Mouse (Mus musculus): ENCODE data around the gene Cfap57.
"Not testable (repeated sequence)": the region's sequence is repeated elsewhere in the genome, so short reads cannot be mapped to it uniquely, and the experiment has no call there.

Cfap57 gene

DNA sequence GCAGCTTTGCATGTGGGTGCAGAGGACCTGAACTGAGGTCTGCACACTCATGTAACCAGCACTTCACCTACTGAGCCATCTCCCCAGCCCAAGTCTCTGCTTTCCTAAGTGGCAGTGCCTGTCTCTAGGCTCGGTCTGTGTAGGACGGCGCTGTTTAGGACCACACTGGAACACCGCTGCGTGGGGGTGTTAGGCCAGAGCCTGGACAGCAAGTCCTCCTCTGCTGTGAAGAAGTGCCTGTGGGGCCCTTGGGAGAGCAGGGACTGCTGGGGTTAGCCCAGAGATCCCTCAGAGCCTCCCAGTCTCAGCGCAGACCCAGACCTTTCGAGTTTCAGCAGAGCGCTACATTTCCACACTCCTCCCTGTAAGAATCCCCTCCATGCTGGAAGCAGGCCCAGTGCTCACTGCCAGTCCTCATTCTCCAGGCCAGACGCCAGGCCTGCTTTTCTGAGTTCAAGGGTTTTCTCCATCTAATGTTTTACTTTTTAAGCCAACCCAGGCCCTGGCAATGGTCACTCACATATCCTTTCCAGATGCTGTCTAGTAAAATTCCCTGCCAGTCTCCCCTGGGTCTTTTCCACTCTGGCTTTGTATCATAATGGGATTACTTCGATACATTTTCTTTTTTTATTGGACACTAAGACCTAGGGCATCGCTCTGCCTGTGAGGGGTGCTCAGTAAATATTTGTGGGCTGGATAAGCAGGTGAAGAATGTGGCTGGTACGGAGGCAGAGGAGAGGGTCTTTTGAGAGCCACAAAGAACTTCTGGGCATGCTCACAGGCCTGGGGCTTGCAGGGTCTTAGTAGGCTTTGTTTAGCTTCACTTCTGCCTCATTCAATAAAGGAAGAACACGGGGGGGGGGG lies 56.3 kb downstream of the Cfap57 start:
- no peak for DNase-seq (ENCODE audit: low spot score)

- DNase-seq (ENCODE audit: low spot score), result no peak
Observed at GRCm38 (mm10) chr4:118553039-118553649, 67.4 kb downstream of the Cfap57 start.

DNA sequence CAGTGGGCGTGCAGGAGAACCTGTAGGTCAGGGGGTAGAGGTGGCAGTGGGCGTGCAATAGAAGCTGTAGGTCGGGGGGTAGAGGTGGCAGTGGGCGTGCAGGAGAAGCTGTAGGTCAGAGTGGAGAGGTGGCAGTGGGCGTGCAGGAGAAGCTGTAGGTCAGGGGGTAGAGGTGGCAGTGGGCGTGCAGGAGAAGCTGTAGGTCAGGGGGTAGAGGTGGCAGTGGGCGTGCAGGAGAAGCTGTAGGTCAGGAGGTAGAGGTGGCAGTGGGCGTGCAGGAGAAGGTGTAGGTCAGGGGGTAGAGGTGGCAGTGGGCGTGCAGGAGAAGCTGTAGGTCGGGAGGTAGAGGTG lies 72.5 kb downstream of the Cfap57 start:
- DNase-seq (ENCODE audit: low spot score), result peak; percentile 80

DNA sequence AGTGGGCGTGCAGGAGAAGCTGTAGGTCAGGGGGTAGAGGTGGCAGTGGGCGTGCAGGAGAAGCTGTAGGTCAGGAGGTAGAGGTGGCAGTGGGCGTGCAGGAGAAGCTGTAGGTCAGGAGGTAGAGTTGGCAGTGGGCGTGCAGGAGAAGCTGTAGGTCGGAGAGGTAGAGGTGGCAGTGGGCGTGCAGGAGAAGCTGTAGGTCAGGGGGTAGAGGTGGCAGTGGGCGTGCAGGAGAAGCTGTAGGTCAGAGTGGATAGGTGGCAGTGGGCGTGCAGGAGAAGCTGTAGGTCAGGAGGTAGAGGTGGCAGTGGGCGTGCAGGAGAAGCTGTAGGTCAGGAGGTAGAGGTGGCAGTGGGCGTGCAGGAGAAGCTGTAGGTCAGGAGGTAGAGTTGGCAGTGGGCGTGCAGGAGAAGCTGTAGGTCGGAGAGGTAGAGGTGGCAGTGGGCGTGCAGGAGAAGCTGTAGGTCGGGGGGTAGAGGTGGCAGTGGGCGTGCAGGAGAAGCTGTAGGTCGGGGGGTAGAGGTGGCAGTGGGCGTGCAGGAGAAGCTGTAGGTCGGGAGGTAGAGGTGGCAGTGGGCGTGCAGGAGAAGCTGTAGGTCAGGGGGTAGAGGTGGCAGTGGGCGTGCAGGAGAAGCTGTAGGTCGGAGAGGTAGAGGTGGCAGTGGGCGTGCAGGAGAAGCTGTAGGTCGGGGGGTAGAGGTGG lies 73.0 kb downstream of the Cfap57 start:
- DNase-seq (ENCODE audit: low spot score), result not testable (repeated sequence)

GRCm38 (mm10) chr4:118544441-118545127 lies 76.0 kb downstream of the Cfap57 start:
- DNase-seq (ENCODE audit: low spot score), result peak; percentile 58

- DNase-seq (ENCODE audit: low spot score), result peak; percentile 92
Observed at GRCm38 (mm10) chr4:118543592-118544260, 76.9 kb downstream of the Cfap57 start, which contains the start of gene Tmem125. Gene Tmem125, minus strand, starts transcription at chr4:118544044.

- peak; percentile 77 for DNase-seq (ENCODE audit: low spot score)
Observed at GRCm38 (mm10) chr4:118543158-118543530, 77.4 kb downstream of the Cfap57 start.

- no peak for DNase-seq (ENCODE audit: low spot score)
Observed at GRCm38 (mm10) chr4:118542510-118543157, 77.9 kb downstream of the Cfap57 start.

GRCm38 (mm10) chr4:118539904-118540303 lies 80.7 kb downstream of the Cfap57 start:
- no peak for DNase-seq (ENCODE audit: low spot score)

- peak; percentile 71 for DNase-seq (ENCODE audit: low spot score)
Observed at GRCm38 (mm10) chr4:118537801-118538200, 82.8 kb downstream of the Cfap57 start.

- no peak for DNase-seq (ENCODE audit: low spot score)
Observed at GRCm38 (mm10) chr4:118535610-118536009, 85.0 kb downstream of the Cfap57 start.

DNA sequence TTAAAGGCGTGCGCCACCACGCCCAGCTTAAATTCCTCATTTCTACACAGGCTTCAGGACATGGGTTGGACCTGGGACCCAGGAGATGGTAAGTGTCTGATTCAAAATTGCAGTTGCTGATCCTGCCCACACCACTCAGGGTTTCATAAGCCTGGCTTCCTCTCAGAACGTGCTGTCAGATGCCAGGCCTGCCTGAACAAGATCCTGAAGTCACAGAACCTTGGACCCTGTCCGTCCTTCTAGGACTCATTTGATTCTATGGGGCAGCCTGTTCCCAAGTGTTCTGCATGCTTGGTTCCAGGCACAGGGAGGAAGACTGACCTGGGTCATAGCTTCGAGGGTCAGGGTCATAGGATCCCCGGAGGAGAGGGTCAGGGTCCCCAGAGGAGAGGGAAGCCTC lies 87.0 kb downstream of the Cfap57 start:
- no peak for DNase-seq (ENCODE audit: low spot score)

GRCm38 (mm10) chr4:118533156-118533555 lies 87.4 kb downstream of the Cfap57 start:
- no peak for DNase-seq (ENCODE audit: low spot score)

DNA sequence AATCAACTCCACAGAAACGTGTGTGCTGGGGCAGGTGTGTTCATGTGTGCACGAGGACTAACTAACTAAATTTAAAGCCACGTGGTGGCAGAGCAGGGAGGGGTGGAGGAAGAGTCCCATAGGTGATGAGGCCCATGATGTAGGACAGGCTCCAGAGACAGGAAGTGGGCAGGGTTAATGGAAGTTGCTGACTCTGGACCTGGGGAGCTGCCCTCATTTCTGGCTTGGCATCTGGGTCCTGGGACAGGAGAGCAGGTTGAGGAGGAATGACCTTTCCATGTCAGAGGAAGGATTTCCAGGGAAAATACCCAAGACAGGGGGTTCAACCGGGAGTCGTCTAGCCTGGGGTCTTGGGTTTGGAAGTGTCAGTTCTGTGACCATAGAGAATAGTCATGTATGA lies 87.9 kb downstream of the Cfap57 start:
- no peak for DNase-seq (ENCODE audit: low spot score)

DNA sequence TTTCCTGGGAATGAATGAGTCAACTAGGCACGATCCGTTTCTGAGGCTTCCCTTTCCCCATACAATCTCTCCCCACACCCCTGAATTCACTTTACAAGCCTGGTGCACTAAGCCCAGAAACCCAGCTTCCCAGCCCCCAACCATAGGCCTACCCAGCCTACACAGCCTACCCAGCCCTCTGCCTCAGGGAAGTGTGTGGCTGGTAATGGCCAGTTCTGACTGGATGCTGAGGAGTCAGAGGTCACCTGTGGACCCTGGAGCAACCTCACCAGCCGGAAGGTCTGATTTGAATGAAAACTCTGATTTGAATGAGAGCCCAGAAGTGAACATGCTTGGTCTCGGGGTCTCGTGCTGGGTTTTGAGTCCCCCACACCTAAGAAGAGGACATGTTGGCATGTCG lies 92.9 kb downstream of the Cfap57 start:
- DNase-seq (ENCODE audit: low spot score), result peak; percentile 65

DNA sequence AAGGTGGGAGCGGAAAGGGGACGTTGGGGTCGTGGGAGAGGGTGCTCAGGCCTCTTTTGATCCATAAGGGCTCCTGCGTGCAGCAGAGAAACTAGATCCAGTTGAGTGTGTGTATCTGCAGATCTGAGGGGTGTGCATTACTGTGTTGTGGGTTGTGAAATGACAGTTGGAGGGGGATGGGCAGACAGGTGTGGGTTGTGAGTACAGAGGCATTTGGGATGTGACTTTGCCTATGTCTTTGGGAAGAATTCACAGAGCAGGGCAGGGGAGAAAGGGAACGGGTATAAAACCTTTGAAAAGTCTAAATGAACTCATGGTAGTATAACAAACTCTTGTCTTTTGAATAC lies 93.3 kb downstream of the Cfap57 start:
- DNase-seq (ENCODE audit: low spot score), result no peak

DNA sequence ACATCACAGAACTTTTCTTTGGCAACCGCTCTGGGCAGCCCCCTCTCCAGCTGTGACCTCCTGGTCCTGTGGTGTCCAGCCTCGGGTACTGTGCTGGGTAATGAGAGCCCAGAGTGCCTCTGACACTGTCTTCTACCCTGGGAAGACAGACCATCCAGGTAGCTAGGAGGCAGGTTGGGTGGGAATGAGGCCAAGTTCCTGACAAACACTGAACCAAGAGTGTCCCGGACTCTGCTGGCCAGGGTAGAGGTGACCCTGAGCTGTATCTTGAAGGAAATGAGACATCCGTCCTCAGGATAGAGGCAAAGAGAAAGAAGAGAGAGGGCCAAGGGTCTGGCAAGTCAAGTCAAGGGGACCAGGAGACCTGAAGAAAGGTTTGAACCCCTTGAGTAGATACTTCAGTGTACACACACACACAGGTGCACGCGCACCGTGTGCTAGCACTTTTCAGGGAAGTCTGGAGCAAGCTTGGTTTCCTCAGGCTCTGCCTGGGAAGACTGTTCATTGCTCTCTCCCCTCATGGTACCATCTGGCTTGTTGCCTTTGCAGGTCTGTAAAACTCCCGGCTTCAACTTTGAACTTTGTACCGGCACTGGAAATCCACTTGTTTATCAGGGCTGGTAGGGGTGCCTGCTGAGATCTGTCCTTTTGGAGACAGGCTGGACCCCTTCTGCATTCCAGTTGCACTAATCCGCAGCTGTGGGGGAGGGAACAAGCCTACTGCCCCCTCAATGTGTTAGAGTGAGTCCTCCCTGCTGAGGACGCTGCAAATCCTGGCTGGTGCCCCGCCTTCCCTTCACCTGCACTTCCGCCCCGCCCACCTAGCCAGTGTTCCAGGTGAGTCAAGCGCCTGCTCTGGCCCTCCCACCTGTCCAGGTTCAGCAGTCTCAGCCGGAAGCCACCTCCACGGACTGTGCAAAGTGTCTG lies 93.9 kb downstream of the Cfap57 start, which contains the start of gene 2610528J11Rik:
2610528J11Rik (plus strand) TSS at position 592 of the 927 bp plus-strand sequence.
- DNase-seq (ENCODE audit: low spot score), result peak; percentile 95

- DNase-seq (ENCODE audit: low spot score), result no peak
Observed at GRCm38 (mm10) chr4:118525779-118526178, 94.8 kb downstream of the Cfap57 start.

DNA sequence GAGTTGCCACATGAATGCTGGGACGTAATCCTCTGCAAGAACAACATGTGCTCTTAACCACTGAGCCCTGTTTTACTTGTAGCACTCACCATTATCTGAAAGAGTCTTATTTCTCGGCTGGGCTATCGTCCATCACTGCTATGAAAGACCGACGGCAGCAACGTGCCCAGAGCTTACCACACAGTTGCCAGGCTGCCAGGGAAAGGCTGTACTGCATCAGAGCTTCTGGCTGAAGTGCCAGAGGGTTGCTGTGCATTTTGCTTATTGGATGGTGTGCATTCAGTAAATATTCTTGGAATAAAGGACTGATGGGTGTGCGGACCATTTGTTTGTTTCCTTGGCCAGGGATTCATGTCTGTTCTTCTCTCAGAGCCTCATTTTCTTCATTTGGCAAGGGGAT lies 96.6 kb downstream of the Cfap57 start:
- no peak for DNase-seq (ENCODE audit: low spot score)

DNA sequence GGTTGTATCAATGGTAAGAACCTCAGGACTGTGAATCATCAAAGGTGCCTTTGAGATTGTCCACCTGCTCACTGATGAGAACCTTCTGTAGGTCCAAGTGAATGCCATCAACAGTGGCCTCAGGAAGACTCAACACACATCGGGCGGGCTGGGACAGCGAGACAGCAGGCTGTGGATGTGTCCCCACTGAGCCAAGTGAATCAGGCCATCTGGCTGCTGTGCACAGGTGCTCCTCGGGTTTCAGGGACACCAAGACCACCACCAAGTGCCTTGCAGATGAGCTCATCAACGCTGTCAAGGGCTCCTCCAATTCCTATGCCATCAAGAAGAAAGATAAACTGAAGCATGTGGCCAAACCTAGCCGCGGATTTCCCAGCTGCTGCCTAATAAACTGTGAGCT lies 98.3 kb downstream of the Cfap57 start:
- DNase-seq (ENCODE audit: low spot score), result no peak

All from yolk sac, embryonic 10.5 days (tissue).